Mouse (Mus musculus) adipocyte (in vitro differentiated cells): ENCODE measurements at regions not wholly inside any gene's neighbourhood (a gene's known extent, or its start where the extent isn't known, plus 50 kb on each side); places are given as distances from the start of the nearest gene placed in this dataset.

ENCODE experiments used
- DNase-seq: peaks from one replicate; pipeline ENCODE4 v3.0.0-alpha.2; 2016; ENCODE audit warnings: low spot score

- DNase-seq, result no peak
Observed at GRCm38 (mm10) chr2:116808113-116808512, 70.4 kb upstream of the Tmco5 start.

DNA sequence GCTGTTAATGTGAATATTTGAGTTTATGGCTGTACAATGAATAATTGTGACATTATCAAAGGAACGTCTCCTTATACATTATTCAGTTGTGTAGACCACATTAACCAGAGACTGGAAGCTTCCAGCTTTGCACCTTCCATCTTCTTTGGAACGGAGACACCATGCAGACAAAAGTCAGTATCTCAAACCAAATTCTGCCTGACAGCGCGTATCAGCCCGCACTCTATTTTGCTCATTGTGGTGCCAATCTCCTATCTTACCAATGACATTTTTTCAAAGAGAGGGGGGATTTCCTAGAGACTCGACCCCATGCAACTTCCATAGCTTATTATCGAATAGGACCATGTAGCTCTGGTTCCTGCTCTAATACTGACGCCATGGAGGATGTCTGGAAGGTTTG is 69.9 kb upstream of the Tmco5 start:
- DNase-seq, result no peak

GRCm38 (mm10) chr2:116810116-116810515 is 68.4 kb upstream of the Tmco5 start:
- no peak for DNase-seq

GRCm38 (mm10) chr2:116812869-116813558 is 65.5 kb upstream of the Tmco5 start:
- no peak for DNase-seq

- no peak for DNase-seq
Observed at GRCm38 (mm10) chr2:116813559-116813895, 65.0 kb upstream of the Tmco5 start.

DNA sequence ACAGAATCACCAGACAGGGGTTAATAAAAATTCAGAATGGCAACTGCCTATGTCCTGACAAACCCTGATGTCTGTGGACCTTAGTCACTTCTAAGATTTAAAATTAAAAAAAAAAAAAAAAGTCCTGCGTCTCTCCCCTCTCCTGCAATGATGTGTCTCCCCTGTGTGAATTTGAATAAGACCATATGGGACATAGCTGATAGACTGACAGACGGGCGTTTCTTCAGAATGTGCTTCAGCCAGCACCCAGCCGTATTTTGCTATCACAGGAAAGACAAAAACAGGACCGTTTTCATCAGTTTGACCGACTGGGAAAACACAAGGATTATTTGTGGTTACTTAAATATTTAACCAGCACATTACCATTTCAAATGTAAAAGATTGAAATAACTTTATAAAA is 61.4 kb upstream of the Tmco5 start:
- DNase-seq, result no peak

GRCm38 (mm10) chr2:116817561-116817960 is 60.9 kb upstream of the Tmco5 start:
- no peak for DNase-seq

DNA sequence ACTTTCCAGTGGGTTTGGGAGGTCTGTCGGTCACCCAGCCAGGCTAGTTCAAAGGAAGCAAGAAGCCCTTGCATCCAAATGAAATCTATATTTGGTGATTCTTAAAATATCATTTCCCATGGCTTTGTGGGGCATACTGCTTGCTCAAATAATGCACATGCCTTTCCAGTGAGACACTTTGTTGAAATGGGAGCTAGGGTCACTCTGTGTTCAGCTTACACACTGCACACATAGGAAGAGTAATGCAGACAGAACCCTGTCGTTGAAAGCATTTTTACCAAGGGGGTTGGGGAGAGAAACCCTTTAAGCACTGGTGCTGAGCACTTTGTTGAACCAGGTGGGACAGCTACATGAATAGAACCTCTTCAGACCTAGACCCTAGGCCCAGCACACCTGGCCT is 59.9 kb upstream of the Tmco5 start:
- no peak for DNase-seq

DNA sequence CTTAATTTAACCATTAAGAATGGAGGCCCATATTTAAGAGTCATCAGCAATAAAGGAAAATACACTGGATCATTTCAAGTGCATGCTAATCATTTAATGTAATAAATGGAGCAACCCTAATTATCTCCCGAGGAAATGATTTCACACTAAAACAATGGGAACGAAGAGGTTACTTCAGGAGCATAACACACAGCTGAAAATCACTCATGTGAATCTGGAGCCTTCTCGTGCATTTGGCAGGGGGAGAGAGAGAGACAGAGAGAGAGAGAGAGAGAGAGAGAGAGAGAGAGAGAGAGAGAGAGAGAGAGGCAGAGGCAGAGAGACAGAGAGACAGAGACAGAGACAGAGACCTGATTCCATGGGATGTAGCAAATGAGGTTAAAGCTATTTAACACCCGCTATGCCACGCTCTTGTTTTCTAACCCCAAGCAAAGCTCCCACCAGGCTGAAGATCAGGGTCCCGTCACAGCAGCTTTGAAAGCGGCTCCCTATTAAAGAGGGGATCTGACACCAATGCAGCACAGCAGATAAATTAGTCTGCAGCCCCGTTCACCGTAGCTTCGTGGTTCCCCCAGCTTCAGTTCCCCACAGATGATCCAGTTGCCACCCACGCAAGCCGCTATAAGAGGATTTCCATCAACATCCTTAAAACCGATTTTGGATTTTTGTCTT is 59.3 kb upstream of the Tmco5 start:
- DNase-seq, result no peak

DNA sequence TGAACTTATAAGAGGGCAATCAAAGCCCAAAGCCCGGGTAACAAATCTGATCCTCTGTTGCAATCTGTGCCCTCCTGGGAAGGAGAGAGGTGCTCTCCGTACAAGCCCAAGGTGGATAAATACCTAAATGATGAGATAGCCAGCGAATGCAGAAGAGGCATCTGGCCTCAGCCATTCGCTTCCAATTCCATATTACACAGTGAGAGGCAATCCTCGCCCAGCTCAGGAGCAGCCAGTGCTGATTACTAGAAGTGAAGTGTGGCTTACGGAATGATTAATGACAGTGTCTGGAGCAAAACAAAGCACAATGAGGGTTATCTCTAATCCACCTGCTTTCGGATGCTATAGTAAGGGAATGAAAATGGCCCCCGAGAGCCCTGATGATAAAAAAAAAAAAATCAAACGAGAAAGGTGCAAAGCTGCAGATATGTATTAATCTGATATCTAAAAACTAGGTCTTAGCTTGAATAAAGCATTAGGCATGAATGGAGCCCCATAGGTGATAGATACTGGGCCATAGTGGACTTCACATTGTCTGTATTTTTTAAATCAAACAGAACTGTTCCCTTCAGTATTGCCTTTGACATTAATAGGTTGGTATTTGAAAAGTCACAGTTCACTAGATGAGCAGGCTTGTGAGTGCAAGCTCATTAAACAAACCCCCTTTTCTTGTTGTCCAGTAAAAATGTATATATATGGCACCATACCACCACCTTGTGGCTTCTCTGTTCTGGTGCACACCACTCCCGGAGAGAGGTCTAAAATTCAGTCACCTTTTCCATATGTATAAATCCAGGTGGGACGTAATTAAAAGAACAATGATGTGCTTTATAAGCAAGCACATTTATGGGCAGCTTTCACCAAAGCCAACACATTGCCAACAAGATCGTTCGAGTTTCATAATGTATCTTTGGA is 57.4 kb upstream of the Tmco5 start:
- peak; percentile 21 for DNase-seq
